Mouse (Mus musculus): ENCODE results near the gene Ppfibp1. TPM values are rescaled to one million over a fixed set of nuclear protein-coding genes. Genes with fewer than 3 reads are reported as not detected.
A peak's percentile ranks its signal among the peaks of the same experiment; 100 is the strongest.

Ppfibp1 gene
- polyA plus RNA-seq, 1 experiment from 2014 or later, result 37.0 TPM

- Histone ChIP-seq H3K36me3 (peaks cover 94% of the 10 kb centered on the region), H3K27me3 (ENCODE audit: low read depth, poor library complexity, severe bottlenecking) (no peaks in the 10 kb centered on the region), H3K27ac (no peak overlapping the region), H3K4me3 (no peak overlapping the region), H3K9me3 (replicated peaks) (no peaks in the 10 kb centered on the region), H3K4me1 (no peaks in the 10 kb centered on the region)
- peak; percentile 21 for DNase-seq (ENCODE audit: low spot score)
- WGBS, result 89% methylated on average over 19 of the region's 19 CpGs
These were observed 165.7 kb downstream of the Ppfibp1 start for GRCm38 (mm10) chr6:147053785-147054646.

- H3K27ac ChIP-seq, result no peak overlapping the region
- WGBS, result 89% methylated on average over 10 of the region's 10 CpGs
- H3K27me3 ChIP-seq (ENCODE audit: low read depth, poor library complexity, severe bottlenecking), result no peaks in the 10 kb centered on the region
- peak; percentile 22 for DNase-seq (ENCODE audit: low spot score)
- H3K9me3 ChIP-seq (replicated peaks), result no peaks in the 10 kb centered on the region
- no peak overlapping the region for H3K4me3 ChIP-seq
- peaks cover 93% of the 10 kb centered on the region for H3K36me3 ChIP-seq
- H3K4me1 ChIP-seq, result no peaks in the 10 kb centered on the region
These were observed 167.2 kb downstream of the Ppfibp1 start for GRCm38 (mm10) chr6:147055374-147055977.

- Histone ChIP-seq H3K9me3 (replicated peaks) (no peaks in the 10 kb centered on the region), H3K4me1 (no peaks in the 10 kb centered on the region), H3K27me3 (ENCODE audit: low read depth, poor library complexity, severe bottlenecking) (no peaks in the 10 kb centered on the region), H3K4me3 (no peak overlapping the region), H3K36me3 (peaks cover 92% of the 10 kb centered on the region), H3K27ac (no peak overlapping the region)
- peak; percentile 18 for DNase-seq (ENCODE audit: low spot score)
- WGBS, result 62% methylated on average over 7 of the region's 7 CpGs
These were observed 171.0 kb downstream of the Ppfibp1 start for GRCm38 (mm10) chr6:147059326-147059725.

GRCm38 (mm10) chr6:147061630-147062029 is 173.3 kb downstream of the Ppfibp1 start:
- H3K9me3 ChIP-seq (replicated peaks), result no peaks in the 10 kb centered on the region
- peaks cover 86% of the 10 kb centered on the region for H3K36me3 ChIP-seq
- H3K27ac ChIP-seq, result no peak overlapping the region
- no peak overlapping the region for H3K4me3 ChIP-seq
- H3K4me1 ChIP-seq, result no peaks in the 10 kb centered on the region
- 92% methylated on average over 9 of the region's 9 CpGs for WGBS
- peak; percentile 22 for DNase-seq (ENCODE audit: low spot score)
- no peaks in the 10 kb centered on the region for H3K27me3 ChIP-seq (ENCODE audit: low read depth, poor library complexity, severe bottlenecking)

GRCm38 (mm10) chr6:147062034-147062433 is 173.7 kb downstream of the Ppfibp1 start:
- H3K27ac ChIP-seq, result no peak overlapping the region
- no peaks in the 10 kb centered on the region for H3K27me3 ChIP-seq (ENCODE audit: low read depth, poor library complexity, severe bottlenecking)
- DNase-seq (ENCODE audit: low spot score), result no peak
- H3K9me3 ChIP-seq (replicated peaks), result no peaks in the 10 kb centered on the region
- no peaks in the 10 kb centered on the region for H3K4me1 ChIP-seq
- peaks cover 86% of the 10 kb centered on the region for H3K36me3 ChIP-seq
- H3K4me3 ChIP-seq, result no peak overlapping the region
- WGBS, result 87% methylated on average over 7 of the region's 7 CpGs

- peaks cover 88% of the 10 kb centered on the region for H3K36me3 ChIP-seq
- 94% methylated on average over 7 of the region's 7 CpGs for WGBS
- H3K4me3 ChIP-seq, result no peak overlapping the region
- no peaks in the 10 kb centered on the region for H3K27me3 ChIP-seq (ENCODE audit: low read depth, poor library complexity, severe bottlenecking)
- DNase-seq (ENCODE audit: low spot score), result no peak
- no peaks in the 10 kb centered on the region for H3K9me3 ChIP-seq (replicated peaks)
- H3K4me1 ChIP-seq, result no peaks in the 10 kb centered on the region
- no peak overlapping the region for H3K27ac ChIP-seq
These were observed 174.4 kb downstream of the Ppfibp1 start for GRCm38 (mm10) chr6:147062694-147063093.

- 84% methylated on average over 10 of the region's 10 CpGs for WGBS
- Histone ChIP-seq H3K36me3 (peaks cover 88% of the 10 kb centered on the region), H3K4me1 (no peaks in the 10 kb centered on the region), H3K4me3 (no peak overlapping the region), H3K27ac (no peak overlapping the region), H3K9me3 (replicated peaks) (no peaks in the 10 kb centered on the region), H3K27me3 (ENCODE audit: low read depth, poor library complexity, severe bottlenecking) (no peaks in the 10 kb centered on the region)
- no peak for DNase-seq (ENCODE audit: low spot score)
These were observed 176.1 kb downstream of the Ppfibp1 start for GRCm38 (mm10) chr6:147064226-147064943.

- 77% methylated on average over 6 of the region's 6 CpGs for WGBS
- no peaks in the 10 kb centered on the region for H3K9me3 ChIP-seq (replicated peaks)
- no peak for DNase-seq (ENCODE audit: low spot score)
- no peak overlapping the region for H3K4me3 ChIP-seq
- no peaks in the 10 kb centered on the region for H3K4me1 ChIP-seq
- H3K36me3 ChIP-seq, result peaks cover 83% of the 10 kb centered on the region
- H3K27me3 ChIP-seq (ENCODE audit: low read depth, poor library complexity, severe bottlenecking), result no peaks in the 10 kb centered on the region
- no peak overlapping the region for H3K27ac ChIP-seq
These were observed 176.6 kb downstream of the Ppfibp1 start for GRCm38 (mm10) chr6:147064944-147065261.

- DNase-seq (ENCODE audit: low spot score), result no peak
- Histone ChIP-seq H3K27me3 (ENCODE audit: low read depth, poor library complexity, severe bottlenecking) (no peaks in the 10 kb centered on the region), H3K27ac (no peak overlapping the region), H3K36me3 (peaks cover 39% of the 10 kb centered on the region), H3K9me3 (replicated peaks) (no peaks in the 10 kb centered on the region), H3K4me3 (no peak overlapping the region), H3K4me1 (no peaks in the 10 kb centered on the region)
- 83% methylated on average over 5 of the region's 5 CpGs for WGBS
These were observed 187.6 kb downstream of the Ppfibp1 start for GRCm38 (mm10) chr6:147075808-147076387.

GRCm38 (mm10) chr6:147076878-147077277 is 188.6 kb downstream of the Ppfibp1 start:
- no peak for DNase-seq (ENCODE audit: low spot score)
- Histone ChIP-seq H3K27ac (no peak overlapping the region), H3K4me3 (no peak overlapping the region), H3K9me3 (replicated peaks) (no peaks in the 10 kb centered on the region), H3K36me3 (peaks cover 29% of the 10 kb centered on the region), H3K4me1 (no peaks in the 10 kb centered on the region), H3K27me3 (ENCODE audit: low read depth, poor library complexity, severe bottlenecking) (no peaks in the 10 kb centered on the region)
- 83% methylated on average over 8 of the region's 8 CpGs for WGBS

GRCm38 (mm10) chr6:147079919-147080318 is 191.6 kb downstream of the Ppfibp1 start:
- peaks cover 11% of the 10 kb centered on the region for H3K36me3 ChIP-seq
- WGBS, result 94% methylated on average over 10 of the region's 10 CpGs
- no peak overlapping the region for H3K27ac ChIP-seq
- H3K4me3 ChIP-seq, result no peak overlapping the region
- H3K9me3 ChIP-seq (replicated peaks), result no peaks in the 10 kb centered on the region
- DNase-seq (ENCODE audit: low spot score), result no peak
- no peaks in the 10 kb centered on the region for H3K27me3 ChIP-seq (ENCODE audit: low read depth, poor library complexity, severe bottlenecking)
- no peaks in the 10 kb centered on the region for H3K4me1 ChIP-seq
